Mouse (Mus musculus): ENCODE results near the gene Jmjd8. TPM values are rescaled to one million over a fixed set of nuclear protein-coding genes. Genes with fewer than 3 reads are reported as not detected.

Gene Jmjd8
- polyA plus RNA-seq, 1 experiment from 2014 or later: 58.7 TPM

DNA sequence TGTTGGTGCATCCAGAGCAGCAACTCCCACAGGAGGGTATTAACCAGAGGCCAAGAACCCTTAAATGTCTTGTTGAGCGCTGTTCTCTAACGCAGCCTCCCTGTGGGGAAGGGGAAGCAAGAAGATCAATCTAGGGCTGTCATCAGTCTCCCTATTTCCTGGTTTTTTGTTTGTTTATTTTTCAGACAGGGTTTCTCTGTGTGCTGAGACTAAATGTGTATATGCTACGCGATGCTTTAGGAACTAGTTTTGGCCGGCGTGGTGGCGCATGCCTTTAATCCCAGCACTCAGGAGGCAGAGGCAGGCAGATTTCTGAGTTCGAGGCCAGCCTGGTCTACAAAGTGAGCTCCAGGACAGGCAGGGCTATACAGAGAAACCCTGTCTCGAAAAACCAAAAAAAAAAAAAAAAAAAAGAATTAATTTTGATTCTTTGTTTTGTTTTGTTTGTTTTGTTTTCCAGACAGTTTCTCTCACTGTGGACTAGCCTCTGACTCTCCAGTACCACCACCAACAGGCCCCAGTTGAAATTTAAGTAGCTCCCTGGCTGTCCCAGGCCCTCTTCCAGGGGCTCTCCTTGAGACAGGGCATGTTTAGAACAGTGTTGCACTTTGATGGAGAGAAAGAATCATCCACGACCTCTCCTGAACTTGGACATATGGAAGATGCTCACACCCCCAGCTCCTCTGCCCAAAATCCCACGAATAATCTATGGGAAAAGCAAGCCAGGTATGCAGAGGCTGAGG, 44.9 kb downstream of the Jmjd8 start:
- Histone ChIP-seq H3K4me1 (peaks cover 60% of the 10 kb centered on the region), H3K4me3 (peak overlapping the region; percentile 81), H3K9me3 (replicated peaks) (no peaks in the 10 kb centered on the region), H3K36me3 (peaks cover 21% of the 10 kb centered on the region), H3K27ac (replicated peaks) (peak overlapping the region; percentile 93; the same call in 1 of the 2 replicates), H3K27me3 (ENCODE audit: low read depth, poor library complexity, severe bottlenecking) (no peaks in the 10 kb centered on the region)
- 85% methylated on average over 11 of the region's 11 CpGs for WGBS
- no peak for DNase-seq (ENCODE audit: low spot score)

DNA sequence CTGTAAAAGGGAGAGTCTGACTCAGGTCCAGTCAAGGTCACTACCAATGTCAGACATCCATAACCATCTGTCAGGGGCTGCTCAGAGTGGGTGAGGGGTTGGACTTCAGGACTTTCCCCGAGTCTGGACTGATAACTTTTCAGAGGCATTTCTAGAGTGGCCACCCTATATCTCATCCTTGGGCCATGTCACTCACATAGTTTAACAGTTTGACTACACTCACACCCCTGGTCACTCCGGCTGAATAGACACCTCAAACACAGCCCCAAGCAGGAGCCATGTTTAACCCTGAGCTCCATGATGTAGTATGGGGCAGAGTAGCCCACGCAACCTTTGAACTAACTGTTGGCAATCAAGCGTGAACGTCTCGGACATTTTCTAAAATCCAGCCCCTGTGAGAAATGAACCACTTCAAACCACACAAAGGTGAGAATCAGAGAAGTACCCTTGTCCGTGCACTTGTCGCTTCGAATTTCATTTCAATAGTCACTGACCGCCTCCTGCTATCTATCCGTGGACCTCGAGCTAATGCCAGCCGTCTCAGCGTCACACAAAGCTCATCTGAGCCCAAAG, 45.6 kb downstream of the Jmjd8 start:
- peaks cover 27% of the 10 kb centered on the region for H3K36me3 ChIP-seq
- 7% methylated on average over 14 of the region's 14 CpGs for WGBS
- no peak for DNase-seq (ENCODE audit: low spot score)
- H3K9me3 ChIP-seq (replicated peaks): no peaks in the 10 kb centered on the region
- H3K27me3 ChIP-seq (ENCODE audit: low read depth, poor library complexity, severe bottlenecking): no peaks in the 10 kb centered on the region
- H3K27ac ChIP-seq (replicated peaks): peak overlapping the region; percentile 93
- peak overlapping the region; percentile 81 for H3K4me3 ChIP-seq
- H3K4me1 ChIP-seq: peaks cover 60% of the 10 kb centered on the region

DNA sequence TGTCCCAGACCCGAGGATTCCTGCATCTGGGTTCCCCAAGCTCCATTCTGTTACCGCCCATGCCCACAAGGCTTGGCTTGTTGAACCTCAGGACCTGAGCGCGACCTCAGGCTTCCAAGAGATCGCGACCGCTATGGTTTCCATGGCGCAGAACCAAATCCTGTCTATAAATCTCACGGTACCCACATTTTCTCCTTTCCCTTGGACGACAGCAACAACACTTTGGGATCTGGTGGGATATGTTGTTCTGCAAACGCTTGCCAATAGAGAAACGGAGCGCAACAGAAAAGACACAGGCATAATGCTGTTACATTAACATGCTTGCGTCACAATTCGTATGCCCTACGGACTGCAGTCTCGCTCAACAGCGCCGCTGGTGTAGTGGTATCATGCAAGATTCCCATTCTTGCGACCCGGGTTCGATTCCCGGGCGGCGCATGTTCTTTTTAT, 46.1 kb downstream of the Jmjd8 start, which contains the start of gene Mettl26:
TSS of gene Mettl26 (plus strand) at position 354 of the 450 bp plus-strand sequence.
- peak; percentile 91 for DNase-seq (ENCODE audit: low spot score)
- Histone ChIP-seq H3K27ac (replicated peaks) (peak within 1 kb of the TSS; percentile 93), H3K36me3 (peaks cover 32% of the 10 kb centered on the region), H3K4me3 (peak within 1 kb of the TSS; percentile 81), H3K27me3 (ENCODE audit: low read depth, poor library complexity, severe bottlenecking) (no peaks in the 10 kb centered on the region), H3K9me3 (replicated peaks) (no peaks in the 10 kb centered on the region), H3K4me1 (peaks cover 61% of the 10 kb centered on the region)
- WGBS: under 1% methylated on average over 25 of the region's 25 CpGs

DNA sequence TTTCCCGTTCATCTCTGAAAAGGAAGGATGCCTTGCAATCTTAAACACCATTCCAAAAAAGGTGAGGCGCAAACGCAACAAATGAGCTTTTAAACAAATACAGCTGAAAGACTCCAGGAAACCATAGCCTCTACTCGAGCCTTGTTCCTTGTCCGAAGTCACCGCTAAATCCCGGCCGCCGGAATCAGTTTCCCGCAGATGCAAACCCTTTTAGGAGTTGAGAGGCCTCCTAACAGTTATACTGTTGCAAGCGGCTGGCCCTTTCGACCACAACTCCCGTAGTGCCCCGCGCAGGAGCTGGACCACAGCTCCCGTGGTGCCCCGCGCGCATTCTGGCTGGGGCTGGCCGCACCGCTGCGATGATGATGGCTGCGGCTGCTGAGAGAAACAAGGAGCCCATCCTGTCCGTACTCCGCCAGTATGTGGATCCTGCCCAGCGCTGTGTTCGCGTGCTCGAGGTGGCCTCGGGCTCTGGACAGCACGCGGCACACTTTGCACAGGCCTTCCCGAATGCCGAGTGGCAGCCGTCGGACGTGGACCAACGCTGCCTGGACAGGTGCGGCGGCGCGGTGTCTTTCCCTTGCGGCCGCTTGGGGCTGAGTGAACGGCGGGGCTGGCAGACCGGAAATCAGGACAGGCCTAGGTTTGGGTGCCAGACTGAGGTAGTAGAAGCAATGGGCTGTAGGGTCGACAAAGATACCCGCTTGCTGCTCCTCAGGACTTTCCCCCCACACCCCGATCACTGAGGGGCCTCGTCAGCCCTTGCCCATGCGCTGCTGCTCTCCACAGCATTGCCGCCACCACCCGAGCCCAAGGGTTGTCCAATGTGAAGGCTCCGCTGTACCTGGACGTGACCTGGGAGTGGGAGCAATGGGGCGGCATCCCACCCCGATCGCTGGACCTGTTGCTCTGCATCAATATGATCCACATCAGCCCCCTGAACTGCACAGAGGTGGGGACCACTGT, 46.8 kb downstream of the Jmjd8 start:
- Histone ChIP-seq H3K4me1 (peaks cover 68% of the 10 kb centered on the region), H3K27ac (replicated peaks) (peak overlapping the region; percentile 93), H3K9me3 (replicated peaks) (no peaks in the 10 kb centered on the region), H3K36me3 (peaks cover 32% of the 10 kb centered on the region), H3K4me3 (peak overlapping the region; percentile 81), H3K27me3 (ENCODE audit: low read depth, poor library complexity, severe bottlenecking) (no peaks in the 10 kb centered on the region)
- 1% methylated on average over 59 of the region's 59 CpGs for WGBS
- peak; percentile 91 for DNase-seq (ENCODE audit: low spot score)

DNA sequence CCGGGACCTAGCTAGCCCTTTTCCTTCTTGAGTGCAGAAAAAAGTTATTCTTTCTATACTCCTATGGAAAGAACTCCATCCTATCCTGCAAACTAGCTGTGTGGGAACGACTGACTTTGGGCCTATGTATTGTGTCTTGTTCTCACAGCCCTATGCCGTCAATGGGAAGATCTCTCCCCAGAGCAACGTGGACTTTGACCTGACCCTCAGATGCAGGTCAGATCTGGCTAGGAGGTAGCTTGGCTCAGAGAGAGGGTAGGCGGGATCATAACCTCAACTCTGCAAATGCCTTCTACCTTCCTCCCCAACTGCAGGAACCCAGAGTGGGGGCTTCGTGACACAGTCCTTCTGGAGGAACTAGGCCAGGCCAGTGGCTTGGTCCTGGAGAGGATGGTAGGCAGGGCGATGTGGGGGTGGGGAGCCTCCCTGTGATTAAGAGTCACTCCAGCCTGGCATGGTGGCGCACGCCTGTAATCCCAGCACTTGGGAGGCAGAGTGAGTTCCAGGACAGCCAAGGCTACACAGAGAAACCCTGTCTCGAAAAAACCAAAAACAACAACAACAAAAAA, 47.8 kb downstream of the Jmjd8 start:
- H3K4me1 ChIP-seq: peaks cover 78% of the 10 kb centered on the region
- H3K27me3 ChIP-seq (ENCODE audit: low read depth, poor library complexity, severe bottlenecking): no peaks in the 10 kb centered on the region
- peak overlapping the region; percentile 81 for H3K4me3 ChIP-seq
- H3K36me3 ChIP-seq: peaks cover 32% of the 10 kb centered on the region
- H3K9me3 ChIP-seq (replicated peaks): no peaks in the 10 kb centered on the region
- 56% methylated on average over 10 of the region's 10 CpGs for WGBS
- H3K27ac ChIP-seq (replicated peaks): peak overlapping the region; percentile 93
- no peak for DNase-seq (ENCODE audit: low spot score)

DNA sequence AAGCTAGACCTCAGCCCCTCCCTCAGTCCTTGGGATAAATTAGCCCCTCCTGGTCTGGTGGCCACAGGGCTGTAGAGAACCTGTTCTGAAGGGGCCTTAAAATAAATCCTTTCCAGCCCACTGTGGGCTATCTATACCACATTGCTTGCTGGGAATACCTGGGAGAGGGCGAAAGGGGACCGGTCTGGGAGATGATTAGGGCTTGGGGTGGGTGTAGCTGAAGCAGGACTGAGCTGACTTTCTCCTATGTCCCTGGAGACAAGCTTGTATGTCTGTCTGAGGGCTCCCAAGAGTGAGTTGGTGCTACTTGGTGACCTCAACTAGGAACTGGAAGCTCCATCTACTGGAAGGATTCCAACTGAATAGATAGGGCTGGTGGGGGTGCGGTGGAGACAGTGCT, 48.4 kb downstream of the Jmjd8 start:
- no peaks in the 10 kb centered on the region for H3K27me3 ChIP-seq (ENCODE audit: low read depth, poor library complexity, severe bottlenecking)
- no peak for DNase-seq (ENCODE audit: low spot score)
- 91% methylated on average over 3 of the region's 3 CpGs for WGBS
- peaks cover 32% of the 10 kb centered on the region for H3K36me3 ChIP-seq
- H3K9me3 ChIP-seq (replicated peaks): no peaks in the 10 kb centered on the region
- H3K4me1 ChIP-seq: peaks cover 84% of the 10 kb centered on the region
- H3K4me3 ChIP-seq: peak overlapping the region; percentile 81
- no peak overlapping the region for H3K27ac ChIP-seq (replicated peaks)

DNA sequence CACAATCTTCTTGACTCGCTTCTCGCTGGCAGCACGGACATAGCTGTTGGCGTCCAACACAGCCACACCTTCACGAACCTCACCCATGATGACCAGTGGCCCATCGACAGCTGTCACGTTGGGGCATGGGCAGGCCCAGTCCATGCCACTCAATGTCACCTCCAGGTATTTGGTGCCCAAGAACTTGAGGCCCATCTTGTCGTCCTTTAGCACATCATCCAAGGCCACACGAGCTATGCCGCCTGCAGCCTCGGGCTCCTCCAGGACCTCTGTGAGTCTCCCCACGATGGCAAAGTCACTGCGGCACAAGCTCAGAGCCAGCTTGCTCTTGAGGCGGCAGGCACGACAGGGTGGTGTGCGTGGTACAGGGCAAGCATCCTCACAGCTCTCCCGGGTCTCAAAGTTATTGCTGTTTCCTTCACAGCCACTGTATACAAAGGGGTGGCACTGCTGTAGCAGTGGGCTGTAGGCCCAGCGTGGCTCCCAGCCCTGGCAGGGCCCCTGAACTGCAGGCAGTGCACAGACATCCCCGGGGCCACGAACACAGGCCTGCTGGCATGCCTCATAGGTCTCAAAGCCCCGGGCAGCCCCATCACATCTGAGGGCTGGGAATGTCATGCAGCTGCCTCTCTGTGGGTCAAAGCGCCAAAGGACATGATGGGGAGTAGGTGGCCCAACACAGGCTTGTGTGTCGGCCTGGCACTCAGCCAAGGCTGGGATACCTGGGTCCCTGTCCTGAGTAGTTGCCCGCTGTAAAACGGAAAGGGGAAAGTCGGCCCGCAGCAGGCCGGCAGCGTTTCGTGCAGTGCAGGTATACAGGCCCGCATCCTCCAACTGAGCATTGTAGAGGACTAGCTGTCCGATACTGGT, 49.3 kb downstream of the Jmjd8 start:
- H3K4me3 ChIP-seq: peak overlapping the region; percentile 20; the same call in 1 of the 2 replicates
- peaks cover 90% of the 10 kb centered on the region for H3K4me1 ChIP-seq
- 93% methylated on average over 32 of the region's 32 CpGs for WGBS
- DNase-seq (ENCODE audit: low spot score): no peak
- no peaks in the 10 kb centered on the region for H3K9me3 ChIP-seq (replicated peaks)
- peaks cover 41% of the 10 kb centered on the region for H3K36me3 ChIP-seq
- no peaks in the 10 kb centered on the region for H3K27me3 ChIP-seq (ENCODE audit: low read depth, poor library complexity, severe bottlenecking)
- H3K27ac ChIP-seq (replicated peaks): peak overlapping the region; percentile 90; the same call in 1 of the 2 replicates

DNA sequence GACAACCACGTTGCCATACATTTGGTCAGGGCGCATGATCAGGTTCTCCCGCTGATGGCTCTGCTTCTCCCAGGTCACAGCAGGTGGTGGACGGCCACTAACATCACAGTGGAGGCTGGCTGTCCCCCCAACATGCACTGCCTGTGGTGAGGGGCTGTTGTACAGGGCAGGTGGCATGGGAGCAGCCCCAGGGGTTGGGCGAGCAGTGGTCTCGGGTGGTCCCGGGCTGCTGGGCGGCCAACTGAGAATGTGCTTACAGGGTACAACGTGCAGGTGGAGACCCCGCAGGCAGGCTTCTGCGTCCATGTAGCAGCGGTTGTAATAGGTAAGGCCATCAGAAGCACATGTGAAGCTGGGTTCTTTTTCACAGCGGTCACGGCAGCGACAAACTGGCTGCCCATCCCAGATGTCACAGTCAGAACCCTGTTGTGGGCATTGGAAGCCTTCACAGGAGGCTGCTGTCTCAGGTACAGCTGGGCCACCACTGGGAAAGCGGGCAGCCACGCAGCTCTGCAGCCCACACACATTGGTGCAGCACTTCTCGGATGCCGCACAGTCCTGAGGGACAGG, 50.0 kb downstream of the Jmjd8 start:
- peaks cover 97% of the 10 kb centered on the region for H3K4me1 ChIP-seq

DNA sequence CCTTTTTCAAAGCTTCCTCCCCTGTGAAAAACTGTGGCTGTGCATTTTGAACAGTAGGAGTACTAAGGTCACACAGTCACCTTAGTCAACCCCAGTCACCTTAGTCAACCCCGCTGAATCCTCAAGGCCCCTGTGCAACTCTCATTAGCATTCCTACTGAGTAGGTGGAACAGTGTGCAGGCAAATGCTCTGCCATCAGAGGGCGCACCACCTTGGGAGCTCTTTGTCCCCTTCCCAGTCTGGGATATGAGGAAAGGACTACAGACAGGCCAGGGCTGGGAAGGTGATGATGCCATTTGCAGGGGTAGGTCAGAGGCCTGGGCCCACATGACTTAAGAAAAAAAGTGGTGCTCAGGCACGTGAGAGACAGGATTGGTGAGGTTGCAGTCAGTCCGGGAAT, 50.6 kb downstream of the Jmjd8 start:
- Histone ChIP-seq H3K4me3 (peak overlapping the region; percentile 30), H3K36me3 (peaks cover 54% of the 10 kb centered on the region), H3K9me3 (replicated peaks) (no peaks in the 10 kb centered on the region), H3K27me3 (ENCODE audit: low read depth, poor library complexity, severe bottlenecking) (no peaks in the 10 kb centered on the region), H3K4me1 (peaks cover 97% of the 10 kb centered on the region), H3K27ac (replicated peaks) (peak overlapping the region; percentile 90)
- 40% methylated on average over 4 of the region's 4 CpGs for WGBS
- DNase-seq (ENCODE audit: low spot score): peak; percentile 66

More for the DNA sequence above, 50.0 kb downstream of the Jmjd8 start:
- Histone ChIP-seq H3K36me3 (peaks cover 48% of the 10 kb centered on the region), H3K9me3 (replicated peaks) (no peaks in the 10 kb centered on the region), H3K4me3 (peak overlapping the region; percentile 30), H3K27me3 (ENCODE audit: low read depth, poor library complexity, severe bottlenecking) (no peaks in the 10 kb centered on the region), H3K27ac (replicated peaks) (peak overlapping the region; percentile 90)
- no peak for DNase-seq (ENCODE audit: low spot score)
- 88% methylated on average over 19 of the region's 19 CpGs for WGBS

DNA sequence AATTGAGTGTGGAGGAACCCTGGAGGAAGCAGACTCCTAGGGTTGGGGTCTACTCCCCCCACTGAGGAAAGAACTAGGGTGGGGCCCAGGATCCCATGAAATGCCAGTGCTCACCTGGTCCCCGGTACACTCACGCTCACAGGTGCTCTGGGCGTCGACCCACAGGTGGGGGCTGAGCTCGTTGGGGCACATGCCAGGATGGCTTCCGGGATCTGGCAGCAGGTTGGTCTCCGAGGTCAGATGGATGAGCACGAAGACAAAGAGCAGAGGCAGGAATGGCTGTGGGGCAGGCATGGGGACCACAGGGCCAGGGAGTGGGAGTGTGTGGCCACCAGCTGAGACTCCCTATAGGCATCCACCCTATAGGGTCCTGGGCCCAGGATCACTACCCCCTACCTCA, 51.1 kb downstream of the Jmjd8 start:
- no peaks in the 10 kb centered on the region for H3K9me3 ChIP-seq (replicated peaks)
- H3K27ac ChIP-seq (replicated peaks): peak overlapping the region; percentile 90
- peaks cover 58% of the 10 kb centered on the region for H3K36me3 ChIP-seq
- peak overlapping the region; percentile 30 for H3K4me3 ChIP-seq
- peaks cover 98% of the 10 kb centered on the region for H3K4me1 ChIP-seq
- no peaks in the 10 kb centered on the region for H3K27me3 ChIP-seq (ENCODE audit: low read depth, poor library complexity, severe bottlenecking)
- DNase-seq (ENCODE audit: low spot score): no peak
- 66% methylated on average over 8 of the region's 8 CpGs for WGBS

DNA sequence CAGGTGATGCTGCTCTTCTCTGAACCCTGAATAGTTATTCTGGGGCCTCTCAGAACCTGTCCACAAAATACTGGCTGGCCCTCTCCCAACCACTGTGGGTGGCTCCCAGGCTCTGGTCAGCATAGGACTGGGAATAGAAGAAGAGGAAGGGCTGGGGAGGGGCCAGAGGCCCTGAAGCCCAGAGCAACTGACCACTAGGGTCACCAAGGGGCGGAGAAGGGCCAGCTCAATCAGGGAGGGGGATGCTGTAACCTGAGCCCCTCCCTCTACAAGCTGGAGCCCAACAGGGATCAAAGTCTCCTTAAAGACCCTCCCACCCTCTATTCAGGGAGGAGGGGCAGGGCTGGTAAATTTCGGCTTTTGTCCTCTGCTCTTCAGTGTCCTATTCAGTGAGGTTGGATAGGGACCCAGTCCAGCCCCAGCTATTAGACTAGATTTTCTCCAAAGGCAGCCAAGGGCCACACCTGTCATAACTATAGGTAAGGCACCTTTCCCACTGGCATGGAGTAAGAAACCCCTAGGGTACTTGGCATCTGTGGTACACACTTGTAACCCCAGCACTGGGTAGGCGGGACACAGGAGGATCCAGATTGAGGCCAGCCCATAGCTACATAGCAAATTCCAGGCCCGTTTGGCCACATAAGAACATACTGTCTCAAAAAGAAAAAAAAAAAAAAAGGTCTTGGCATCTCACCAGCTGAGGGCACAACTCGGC, 51.7 kb downstream of the Jmjd8 start, which contains the start of gene Wfikkn1:
TSS of gene Wfikkn1 (minus strand) at position 663 of the 715 bp plus-strand sequence.
- peaks cover 63% of the 10 kb centered on the region for H3K36me3 ChIP-seq
- peak; percentile 73 for DNase-seq (ENCODE audit: low spot score)
- peak within 1 kb of the TSS; percentile 90 for H3K27ac ChIP-seq (replicated peaks)
- no peaks in the 10 kb centered on the region for H3K27me3 ChIP-seq (ENCODE audit: low read depth, poor library complexity, severe bottlenecking)
- no peaks in the 10 kb centered on the region for H3K9me3 ChIP-seq (replicated peaks)
- 14% methylated on average over 5 of the region's 5 CpGs for WGBS
- peaks cover 97% of the 10 kb centered on the region for H3K4me1 ChIP-seq
- H3K4me3 ChIP-seq: peak within 1 kb of the TSS; percentile 30

All from midbrain, embryonic 10.5 days (tissue).